Mouse (Mus musculus): ENCODE measurements around the gene Pnkd. TPM values are rescaled to one million over a fixed set of nuclear protein-coding genes. Genes with fewer than 3 reads are reported as not detected.
A peak's percentile ranks its signal among the peaks of the same experiment; 100 is the strongest.

Pnkd gene
- polyA plus RNA-seq, 1 experiment = 40.9 TPM

DNA sequence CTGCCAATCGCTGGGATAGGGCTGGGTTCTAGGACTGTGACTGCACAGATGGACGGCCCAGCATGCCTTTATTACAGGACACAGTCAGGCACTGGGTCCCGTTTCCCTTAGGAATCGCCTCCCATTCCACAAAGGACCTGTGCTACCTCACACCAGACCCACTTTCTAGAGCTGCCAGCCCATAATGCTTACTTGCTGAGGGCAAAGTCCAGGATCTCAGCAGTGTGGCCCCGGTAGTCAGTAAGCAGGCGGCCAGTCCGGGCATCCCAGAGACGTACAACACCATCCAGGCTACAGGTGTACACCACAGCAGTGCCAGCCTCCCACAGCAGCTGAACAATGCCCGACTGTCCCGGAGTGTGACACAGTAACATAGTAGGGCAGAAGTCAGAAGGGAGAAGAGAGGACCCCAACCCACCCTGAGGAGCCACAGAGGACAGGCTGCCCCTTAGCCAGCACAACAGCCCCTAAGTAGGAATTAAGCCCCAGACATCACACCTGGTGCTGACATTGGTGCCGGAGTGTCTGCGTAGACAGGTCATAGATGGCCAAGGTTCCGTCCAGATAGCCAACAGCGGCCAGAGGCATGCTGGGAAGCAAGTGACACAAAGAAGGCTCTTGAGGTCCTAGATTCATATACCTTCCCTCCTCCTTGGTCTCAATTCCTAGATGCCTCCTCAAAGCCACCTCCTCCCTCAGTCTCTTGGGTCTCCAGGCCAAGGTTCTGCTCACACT lies 4.0 kb upstream of the Pnkd start:
- no peak overlapping the region for H3K4me3 ChIP-seq (ENCODE audit: low read depth, low read length)
- no peaks in the 10 kb centered on the region for H3K27me3 ChIP-seq (ENCODE audit: control insufficient read depth, insufficient read depth, low read length, poor library complexity, severe bottlenecking)
- no peak for TF ChIP-seq POLR2A (IDR thresholded peaks at IDR 0.05; ENCODE audit: insufficient read depth, low read length)
- TF ChIP-seq EP300 (IDR thresholded peaks at IDR 0.05; ENCODE audit: insufficient read depth, low read depth, low read length) = no peak
- TF ChIP-seq CTCF (IDR thresholded peaks at IDR 0.05; ENCODE audit: low read depth, low read length) = no peak
- peaks cover 7% of the 10 kb centered on the region; the same call in 1 of the 2 replicates for H3K36me3 ChIP-seq (ENCODE audit: control insufficient read depth, insufficient read depth, low read length, poor library complexity, severe bottlenecking)
- no peak overlapping the region for H3K27ac ChIP-seq (ENCODE audit: insufficient read depth, low read length)
- H3K4me1 ChIP-seq (ENCODE audit: control insufficient read depth, insufficient read depth, low read length) = no peaks in the 10 kb centered on the region
- no peaks in the 10 kb centered on the region for H3K9me3 ChIP-seq (replicated peaks; ENCODE audit: control insufficient read depth, insufficient read depth, low read length, poor library complexity, severe bottlenecking)
- no peak overlapping the region for H3K9ac ChIP-seq (ENCODE audit: low read depth, poor library complexity, severe bottlenecking)

DNA sequence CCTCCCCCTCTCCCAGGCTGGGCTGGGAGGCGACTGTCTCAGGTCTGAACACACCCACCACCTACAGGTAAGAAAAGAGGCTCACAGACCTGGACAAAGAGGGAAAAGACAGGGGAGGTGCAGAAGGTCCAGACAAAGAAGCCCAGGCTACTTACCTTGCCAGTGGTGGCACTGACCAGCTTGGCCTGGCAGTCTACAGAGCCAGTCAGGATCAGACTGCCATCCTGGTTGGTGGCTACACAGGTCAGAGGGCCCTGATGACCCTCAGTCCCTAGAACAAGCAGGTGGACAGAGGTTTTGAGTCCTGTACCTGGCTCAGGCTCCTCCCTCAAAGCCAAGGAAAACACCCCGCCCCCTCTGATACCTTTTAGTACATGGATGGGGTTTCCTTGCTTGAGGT lies 3.4 kb upstream of the Pnkd start:
- Histone ChIP-seq H3K4me1 (ENCODE audit: control insufficient read depth, insufficient read depth, low read length) (no peaks in the 10 kb centered on the region), H3K4me3 (ENCODE audit: low read depth, low read length) (no peak overlapping the region), H3K9ac (ENCODE audit: low read depth, poor library complexity, severe bottlenecking) (no peak overlapping the region), H3K27ac (ENCODE audit: insufficient read depth, low read length) (no peak overlapping the region), H3K9me3 (replicated peaks; ENCODE audit: control insufficient read depth, insufficient read depth, low read length, poor library complexity, severe bottlenecking) (no peaks in the 10 kb centered on the region), H3K36me3 (ENCODE audit: control insufficient read depth, insufficient read depth, low read length, poor library complexity, severe bottlenecking) (peaks cover 7% of the 10 kb centered on the region; the same call in 1 of the 2 replicates), H3K27me3 (ENCODE audit: control insufficient read depth, insufficient read depth, low read length, poor library complexity, severe bottlenecking) (no peaks in the 10 kb centered on the region)
- TF ChIP-seq CTCF (IDR thresholded peaks at IDR 0.05; ENCODE audit: low read depth, low read length) (no peak), POLR2A (IDR thresholded peaks at IDR 0.05; ENCODE audit: insufficient read depth, low read length) (no peak), EP300 (IDR thresholded peaks at IDR 0.05; ENCODE audit: insufficient read depth, low read depth, low read length) (no peak)

DNA sequence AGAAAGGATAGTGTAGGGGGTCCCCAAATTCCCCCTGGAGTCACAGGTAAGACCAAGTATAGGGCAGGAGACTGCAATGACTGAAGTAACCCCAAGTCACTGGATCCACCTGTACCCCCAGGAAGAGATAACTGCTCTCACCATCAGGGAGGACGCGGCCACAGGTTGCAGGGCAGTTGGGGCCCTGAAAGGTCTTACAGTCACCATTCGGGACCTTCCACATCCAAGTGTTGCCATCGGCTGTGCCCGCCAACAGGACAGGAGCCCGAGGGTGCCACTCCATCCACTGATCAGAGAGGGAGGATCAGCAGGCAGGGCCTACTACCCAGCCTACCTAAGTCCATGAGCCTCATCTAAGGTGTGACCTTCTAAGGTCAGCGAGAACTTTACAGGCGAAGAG lies 2.8 kb upstream of the Pnkd start:
- no peak for TF ChIP-seq POLR2A (IDR thresholded peaks at IDR 0.05; ENCODE audit: insufficient read depth, low read length)
- Histone ChIP-seq H3K27me3 (ENCODE audit: control insufficient read depth, insufficient read depth, low read length, poor library complexity, severe bottlenecking) (no peaks in the 10 kb centered on the region), H3K36me3 (ENCODE audit: control insufficient read depth, insufficient read depth, low read length, poor library complexity, severe bottlenecking) (peaks cover 7% of the 10 kb centered on the region; the same call in 1 of the 2 replicates), H3K9me3 (replicated peaks; ENCODE audit: control insufficient read depth, insufficient read depth, low read length, poor library complexity, severe bottlenecking) (no peaks in the 10 kb centered on the region), H3K4me3 (ENCODE audit: low read depth, low read length) (no peak overlapping the region), H3K4me1 (ENCODE audit: control insufficient read depth, insufficient read depth, low read length) (no peaks in the 10 kb centered on the region), H3K9ac (ENCODE audit: low read depth, poor library complexity, severe bottlenecking) (no peak overlapping the region), H3K27ac (ENCODE audit: insufficient read depth, low read length) (no peak overlapping the region)

DNA sequence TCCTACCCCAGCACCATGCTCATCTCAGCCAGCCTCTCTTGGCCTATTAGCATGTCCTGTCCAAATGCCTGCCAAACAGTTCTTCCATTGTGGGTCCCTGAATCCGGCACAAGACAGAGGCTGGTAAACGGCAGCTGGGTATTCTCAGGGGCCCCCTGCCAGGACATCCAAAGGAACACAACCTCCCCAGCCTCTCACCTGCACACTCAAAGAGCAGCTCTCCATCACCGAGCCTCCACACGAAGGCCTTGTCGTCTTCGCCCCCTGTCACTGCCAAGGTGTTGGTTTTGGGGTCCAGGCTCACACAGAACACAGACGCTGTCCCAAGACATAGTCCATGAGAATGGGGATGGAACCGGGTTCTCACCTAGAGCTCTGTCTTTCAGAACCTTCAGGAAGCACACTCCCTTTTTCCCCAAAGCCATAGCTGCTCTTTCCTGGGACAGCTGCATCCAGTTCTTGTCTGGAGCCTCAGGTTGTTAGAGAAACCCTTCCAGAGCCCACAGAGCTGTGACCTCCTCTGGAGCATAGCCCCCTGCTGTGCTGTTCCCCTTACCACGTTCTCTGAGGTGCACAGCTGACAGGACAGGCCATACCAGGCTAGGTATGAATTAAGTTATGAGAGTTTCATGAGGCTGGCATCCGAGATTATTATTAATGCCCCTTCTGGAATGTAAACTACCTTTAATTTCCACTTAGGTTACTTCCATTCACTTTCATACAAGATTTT lies 1.7 kb upstream of the Pnkd start:
- TF ChIP-seq POLR2A (IDR thresholded peaks at IDR 0.05; ENCODE audit: insufficient read depth, low read length) = no peak
- TF ChIP-seq CTCF (IDR thresholded peaks at IDR 0.05; ENCODE audit: low read depth, low read length) = no peak
- no peak for TF ChIP-seq EP300 (IDR thresholded peaks at IDR 0.05; ENCODE audit: insufficient read depth, low read depth, low read length)
- Histone ChIP-seq H3K9ac (ENCODE audit: low read depth, poor library complexity, severe bottlenecking) (no peak overlapping the region), H3K36me3 (ENCODE audit: control insufficient read depth, insufficient read depth, low read length, poor library complexity, severe bottlenecking) (peaks cover 7% of the 10 kb centered on the region; the same call in 1 of the 2 replicates), H3K9me3 (replicated peaks; ENCODE audit: control insufficient read depth, insufficient read depth, low read length, poor library complexity, severe bottlenecking) (no peaks in the 10 kb centered on the region), H3K27ac (ENCODE audit: insufficient read depth, low read length) (no peak overlapping the region), H3K4me1 (ENCODE audit: control insufficient read depth, insufficient read depth, low read length) (no peaks in the 10 kb centered on the region), H3K27me3 (ENCODE audit: control insufficient read depth, insufficient read depth, low read length, poor library complexity, severe bottlenecking) (no peaks in the 10 kb centered on the region), H3K4me3 (ENCODE audit: low read depth, low read length) (no peak overlapping the region)

DNA sequence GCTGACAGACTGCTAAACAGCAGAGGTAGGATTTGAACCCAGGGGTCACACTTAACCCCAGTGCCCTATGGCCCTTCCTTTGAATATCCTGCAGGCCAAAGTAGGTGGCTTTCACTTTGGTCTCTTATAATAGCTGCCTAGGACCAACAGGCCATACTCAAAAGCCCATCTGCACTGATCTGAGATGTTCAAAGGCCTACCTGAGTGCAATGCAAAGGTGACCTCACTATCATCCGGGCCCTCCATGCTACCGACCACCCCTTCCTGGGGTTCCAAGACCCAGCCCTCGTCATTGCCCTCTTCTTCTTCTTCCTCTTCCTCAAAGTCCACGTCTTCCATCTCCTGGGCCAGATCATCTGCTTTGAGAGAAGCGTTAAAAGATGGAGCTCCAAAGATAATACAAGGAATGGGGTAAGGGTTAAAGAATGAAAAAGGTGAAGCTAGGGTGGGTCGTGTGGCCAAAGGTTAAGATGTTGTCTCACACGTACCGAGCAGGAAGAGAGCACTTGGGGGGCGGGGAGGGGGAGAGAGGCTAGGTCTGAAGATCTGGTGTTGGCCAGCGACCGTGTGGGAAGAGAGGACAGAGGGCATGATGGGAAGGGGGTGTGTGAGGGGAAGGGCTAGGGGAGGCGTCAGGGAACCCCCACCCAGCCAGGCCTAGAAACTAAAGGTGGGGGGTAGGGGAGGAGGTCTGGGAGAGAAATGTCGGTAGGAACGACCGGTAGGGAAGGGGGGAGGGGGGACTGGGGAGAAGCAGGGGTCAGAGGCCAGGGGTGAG lies 855 bp upstream of the Pnkd start:
- Histone ChIP-seq H3K9me3 (replicated peaks; ENCODE audit: control insufficient read depth, insufficient read depth, low read length, poor library complexity, severe bottlenecking) (no peaks in the 10 kb centered on the region), H3K4me3 (ENCODE audit: low read depth, low read length) (peak overlapping the region; percentile 78), H3K27ac (ENCODE audit: insufficient read depth, low read length) (no peak overlapping the region), H3K36me3 (ENCODE audit: control insufficient read depth, insufficient read depth, low read length, poor library complexity, severe bottlenecking) (peaks cover 9% of the 10 kb centered on the region; the same call in 1 of the 2 replicates), H3K9ac (ENCODE audit: low read depth, poor library complexity, severe bottlenecking) (peak overlapping the region; percentile 66), H3K4me1 (ENCODE audit: control insufficient read depth, insufficient read depth, low read length) (no peaks in the 10 kb centered on the region), H3K27me3 (ENCODE audit: control insufficient read depth, insufficient read depth, low read length, poor library complexity, severe bottlenecking) (no peaks in the 10 kb centered on the region)
- TF ChIP-seq EP300 (IDR thresholded peaks at IDR 0.05; ENCODE audit: insufficient read depth, low read depth, low read length) = 0 out of 2 replicates have a peak, but pooled peaks have one; percentile 13
- no peak for TF ChIP-seq POLR2A (IDR thresholded peaks at IDR 0.05; ENCODE audit: insufficient read depth, low read length)
- TF ChIP-seq CTCF (IDR thresholded peaks at IDR 0.05; ENCODE audit: low read depth, low read length) = no peak

Measured in ES-Bruce4 (cell line).